Mouse (Mus musculus) bone marrow macrophage, adult 2 months (primary cell): Measurements from ENCODE around the gene Top1.

Experiments
- CTCF ChIP-seq: IDR thresholded peaks from 2 replicates; pipeline ENCODE4 v1.5.1; 2012; ENCODE audit warnings: low read depth, mild to moderate bottlenecking, low read length, moderate library complexity
- POLR2A ChIP-seq: IDR thresholded peaks from 2 replicates; pipeline ENCODE4 v1.6.1; 2012; ENCODE audit warnings: mild to moderate bottlenecking, low read depth, low read length, borderline replicate concordance

DNA sequence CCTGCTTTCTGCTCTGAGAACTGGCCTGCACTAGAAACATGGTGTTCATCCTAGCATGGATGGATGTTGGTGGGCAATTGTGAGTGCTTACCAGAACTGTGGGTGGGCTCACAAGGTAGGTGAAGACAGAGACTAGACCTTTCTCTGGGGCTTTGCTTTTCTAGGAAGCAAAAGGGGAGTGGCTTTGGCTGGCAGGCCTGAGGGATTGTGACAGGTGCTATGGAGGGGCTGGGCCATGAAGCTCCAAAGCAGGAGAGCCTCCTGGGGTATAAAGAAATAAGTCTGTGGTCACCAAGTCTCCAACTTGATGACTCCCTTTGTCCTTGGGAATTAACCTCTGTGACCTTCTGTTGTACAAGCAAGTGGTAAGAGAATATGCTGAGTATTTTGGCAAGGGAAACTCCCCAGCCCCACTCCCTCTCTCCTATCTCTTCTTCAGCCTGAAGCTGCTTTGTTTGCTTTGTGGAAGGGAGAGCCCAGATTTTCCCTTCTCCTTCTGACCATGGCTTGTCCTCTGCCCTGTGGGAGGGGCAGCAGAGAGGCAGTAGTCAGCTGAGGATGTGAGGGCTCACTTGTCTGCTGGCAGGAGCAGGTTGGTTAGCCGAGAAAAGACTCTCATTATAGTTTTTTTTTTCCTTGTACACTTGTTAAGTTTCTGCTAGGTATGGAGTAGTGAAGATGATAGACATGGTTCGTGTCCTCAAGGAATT, 94.1 kb downstream of the Top1 start:
- TF ChIP-seq CTCF: no peak
- TF ChIP-seq POLR2A: no peak
